Mouse (Mus musculus): ENCODE data around the gene 9230104L09Rik.

Gene 9230104L09Rik

GRCm38 (mm10) chr2:148864966-148865365, at the start of gene 9230104L09Rik:
TSS of gene 9230104L09Rik (minus strand) at chr2:148865038.
- DNase-seq: no peak

- DNase-seq: peak; percentile 44
Measured at GRCm38 (mm10) chr2:148902286-148902685, 37.4 kb upstream of the 9230104L09Rik start.

- no peak for DNase-seq
Measured at GRCm38 (mm10) chr2:148900305-148900704, 35.5 kb upstream of the 9230104L09Rik start.

- DNase-seq: no peak
Measured at GRCm38 (mm10) chr2:148896219-148896618, 31.4 kb upstream of the 9230104L09Rik start.

GRCm38 (mm10) chr2:148893107-148893506, 28.3 kb upstream of the 9230104L09Rik start:
- no peak for DNase-seq

- no peak for DNase-seq
Measured at GRCm38 (mm10) chr2:148890021-148890851, 25.4 kb upstream of the 9230104L09Rik start.

- no peak for DNase-seq
Measured at GRCm38 (mm10) chr2:148889331-148890010, 24.6 kb upstream of the 9230104L09Rik start.

GRCm38 (mm10) chr2:148888872-148889271, 24.0 kb upstream of the 9230104L09Rik start:
- DNase-seq: no peak

GRCm38 (mm10) chr2:148884738-148885137, 19.9 kb upstream of the 9230104L09Rik start:
- no peak for DNase-seq

GRCm38 (mm10) chr2:148879199-148879598, 14.4 kb upstream of the 9230104L09Rik start:
- no peak for DNase-seq

- DNase-seq: no peak
Measured at GRCm38 (mm10) chr2:148878641-148879130, 13.8 kb upstream of the 9230104L09Rik start.

GRCm38 (mm10) chr2:148877016-148877770, 12.4 kb upstream of the 9230104L09Rik start:
- no peak for DNase-seq

GRCm38 (mm10) chr2:148875335-148875811, 10.5 kb upstream of the 9230104L09Rik start, which contains the start of gene Cst3:
TSS of gene Cst3 (minus strand) at chr2:148875692.
- peak; percentile 82 for DNase-seq

GRCm38 (mm10) chr2:148874617-148875334, 9.9 kb upstream of the 9230104L09Rik start:
- DNase-seq: peak; percentile 20

- DNase-seq: no peak
Measured at GRCm38 (mm10) chr2:148874224-148874616, 9.4 kb upstream of the 9230104L09Rik start.

- no peak for DNase-seq
Measured at GRCm38 (mm10) chr2:148872860-148873259, 8.0 kb upstream of the 9230104L09Rik start.

- no peak for DNase-seq
Measured at GRCm38 (mm10) chr2:148870526-148870925, 5.7 kb upstream of the 9230104L09Rik start.

- DNase-seq: no peak
Measured at GRCm38 (mm10) chr2:148868959-148869358, 4.1 kb upstream of the 9230104L09Rik start.

GRCm38 (mm10) chr2:148861693-148862092, 3.1 kb downstream of the 9230104L09Rik start:
- DNase-seq: no peak

- DNase-seq: no peak
Measured at GRCm38 (mm10) chr2:148860993-148861392, 3.8 kb downstream of the 9230104L09Rik start.

- no peak for DNase-seq
Measured at GRCm38 (mm10) chr2:148857506-148857905, 7.3 kb downstream of the 9230104L09Rik start.
